Mouse (Mus musculus) v-Abl transformed pro-B cells (cell line): ENCODE measurements around the gene Zfp653.

ENCODE experiments used
- in situ Hi-C, 2 experiments: fragments of 400-800 bp; cut with MboI; formaldehyde crosslinking; loops; one replicate each; pipeline ENCODE4 v1.15.1; 2025; ENCODE audit not compliant: unreplicated experiment in 2 of 2

Gene Zfp653

DNA sequence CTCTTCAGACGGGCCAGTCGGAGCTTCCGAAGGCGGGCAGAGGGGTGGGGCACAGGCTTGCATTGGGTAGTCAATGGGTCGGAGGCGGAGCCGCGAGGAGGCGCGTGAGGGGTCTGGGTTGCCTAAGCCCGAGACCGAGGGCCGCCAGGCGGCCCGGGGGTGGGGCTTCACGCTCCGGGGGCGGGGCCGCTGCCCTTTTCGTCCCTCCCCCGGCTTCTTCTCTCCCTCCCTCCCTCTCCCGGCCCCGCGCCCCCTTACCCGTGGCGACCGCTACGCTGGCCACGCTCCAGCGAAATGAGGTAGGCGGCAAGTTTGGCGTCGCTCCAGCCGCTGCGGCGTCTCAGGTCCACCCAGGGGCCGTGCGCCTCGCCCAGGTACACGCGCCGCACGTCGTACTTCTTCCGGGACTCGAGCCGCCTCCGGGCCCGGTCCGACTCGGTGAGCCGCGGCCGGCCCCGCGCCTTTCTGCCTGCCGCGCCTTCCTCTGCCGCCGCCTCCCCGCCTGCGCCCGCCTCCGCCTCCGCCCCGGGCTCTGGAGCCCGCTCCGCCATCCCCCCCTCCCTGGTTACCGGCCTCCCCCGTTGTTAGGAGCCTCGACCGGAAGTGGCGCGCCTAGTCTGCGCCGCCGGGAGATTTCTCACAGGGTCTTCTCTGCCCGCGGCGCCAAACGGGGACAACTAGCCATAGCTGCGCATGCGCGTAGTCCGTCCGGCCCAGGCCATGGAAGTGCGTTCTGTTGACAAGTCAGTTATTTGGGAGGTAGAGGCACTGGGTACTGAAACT lies at the start of gene Zfp653, which contains the start of gene Gm49318:
Gene Zfp653, minus strand, starts transcription at position 586 of the 783 bp plus-strand sequence.
Gene Gm49318, minus strand, starts transcription at position 469 of the 783 bp plus-strand sequence.
- in situ Hi-C loops: loop anchor here in 1 of 2 experiments (5.0 kb wide), 1 partner anchor 71 kb away; no protein-coding TSS in a partner anchor

GRCm38 (mm10) chr9:22119543-22119942 lies 48.4 kb upstream of the Zfp653 start:
- in situ Hi-C loops: loop anchor here (5.0 to 25.0 kb wide), 2 partner anchors 33 to 1482 kb away; partner anchors contain the start of genes Fbxl12 (in 1 of the 2) and Ubl5 (in 1 of the 2)

- in situ Hi-C loops: loop anchor here (5.0 to 25.0 kb wide), 2 partner anchors 34 to 1481 kb away; partner anchors contain the start of genes Fbxl12 (in 1 of the 2) and Ubl5 (in 1 of the 2)
These were observed 46.7 kb upstream of the Zfp653 start for GRCm38 (mm10) chr9:22117754-22118456.

- in situ Hi-C loops: loop anchor here (5.0 to 25.0 kb wide), 2 partner anchors 35 to 1480 kb away; partner anchors contain the start of genes Fbxl12 (in 1 of the 2) and Ubl5 (in 1 of the 2)
These were observed 45.7 kb upstream of the Zfp653 start, which contains the start of gene Elof1 for GRCm38 (mm10) chr9:22116740-22117426. TSS of gene Elof1 (minus strand) at chr9:22117172.

DNA sequence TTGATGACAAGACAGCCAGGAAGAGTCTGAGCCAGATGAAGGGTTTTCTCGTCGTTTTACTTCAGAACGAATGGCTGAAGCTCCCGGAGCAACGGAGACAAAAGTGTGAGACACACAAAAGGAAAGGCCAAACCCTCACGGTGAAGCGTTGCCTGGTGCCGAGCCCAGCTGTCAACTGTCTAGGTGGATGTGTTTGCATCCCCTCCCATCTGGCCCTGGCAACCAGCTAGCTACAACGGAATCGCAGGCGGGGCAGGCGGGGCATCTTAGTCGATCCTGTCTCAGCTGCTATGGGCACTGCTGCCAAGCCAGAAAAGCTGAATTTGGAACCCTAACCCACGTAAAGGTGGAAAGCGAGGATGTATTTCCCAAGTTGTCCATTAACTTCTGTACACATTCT lies 44.9 kb upstream of the Zfp653 start:
- in situ Hi-C loops: loop anchor here (5.0 to 25.0 kb wide), 2 partner anchors 36 to 1479 kb away; partner anchors contain the start of genes Fbxl12 (in 1 of the 2) and Ubl5 (in 1 of the 2)

GRCm38 (mm10) chr9:22115635-22116034 lies 44.5 kb upstream of the Zfp653 start:
- in situ Hi-C loops: loop anchor here (5.0 to 25.0 kb wide), 2 partner anchors 37 to 1478 kb away; partner anchors contain the start of genes Fbxl12 (in 1 of the 2) and Ubl5 (in 1 of the 2)

DNA sequence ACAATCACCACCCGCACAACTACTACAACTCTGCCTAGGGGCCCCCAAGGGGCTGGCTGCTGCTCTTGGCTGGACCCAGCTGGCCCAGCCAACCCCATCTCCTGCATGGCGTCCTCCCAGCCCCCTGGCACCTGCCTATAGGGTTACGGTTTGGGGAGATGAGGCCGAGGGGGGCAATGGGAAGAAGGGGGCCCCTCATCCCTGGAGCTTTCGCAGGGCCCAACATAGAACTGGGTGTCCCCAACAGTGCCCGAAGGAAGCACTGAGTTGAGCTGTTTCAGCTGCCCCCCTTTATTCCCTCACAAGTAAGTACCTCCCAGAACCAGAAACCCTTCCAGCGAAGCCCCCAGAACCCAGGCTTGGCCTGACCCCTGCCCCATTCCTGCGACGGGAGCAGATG lies 37.0 kb upstream of the Zfp653 start:
- in situ Hi-C loops: loop anchor here in 1 of 2 experiments (5.0 to 25.0 kb wide), 3 partner anchors 34 to 1471 kb away; partner anchors contain the start of genes Fbxl12 and Ubl5

DNA sequence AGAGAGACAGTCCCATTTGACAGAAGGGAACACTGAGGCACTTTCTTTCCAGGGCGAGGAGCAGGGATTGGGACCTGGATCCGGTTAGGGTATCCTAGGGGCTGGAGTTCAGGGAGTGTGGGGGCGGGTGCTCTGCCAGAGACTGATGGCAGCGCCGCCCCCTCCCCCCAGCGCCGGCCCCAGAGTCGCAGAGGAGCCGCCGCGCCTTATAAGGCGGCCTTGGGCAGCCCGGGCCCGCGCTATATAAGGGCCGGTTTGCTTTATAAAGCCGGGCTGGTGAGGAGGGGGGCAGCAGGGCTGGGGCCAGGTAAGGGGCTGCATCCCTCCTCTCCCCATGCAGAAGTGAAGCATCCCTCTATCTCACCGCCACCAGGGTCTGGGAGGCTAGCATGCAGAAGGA lies 28.7 kb upstream of the Zfp653 start:
- in situ Hi-C loops: loop anchor here (5.0 to 25.0 kb wide), 3 partner anchors 42 to 1463 kb away; partner anchors contain the start of genes Fbxl12 (in 1 of the 2) and Ubl5 (in 1 of the 2)

DNA sequence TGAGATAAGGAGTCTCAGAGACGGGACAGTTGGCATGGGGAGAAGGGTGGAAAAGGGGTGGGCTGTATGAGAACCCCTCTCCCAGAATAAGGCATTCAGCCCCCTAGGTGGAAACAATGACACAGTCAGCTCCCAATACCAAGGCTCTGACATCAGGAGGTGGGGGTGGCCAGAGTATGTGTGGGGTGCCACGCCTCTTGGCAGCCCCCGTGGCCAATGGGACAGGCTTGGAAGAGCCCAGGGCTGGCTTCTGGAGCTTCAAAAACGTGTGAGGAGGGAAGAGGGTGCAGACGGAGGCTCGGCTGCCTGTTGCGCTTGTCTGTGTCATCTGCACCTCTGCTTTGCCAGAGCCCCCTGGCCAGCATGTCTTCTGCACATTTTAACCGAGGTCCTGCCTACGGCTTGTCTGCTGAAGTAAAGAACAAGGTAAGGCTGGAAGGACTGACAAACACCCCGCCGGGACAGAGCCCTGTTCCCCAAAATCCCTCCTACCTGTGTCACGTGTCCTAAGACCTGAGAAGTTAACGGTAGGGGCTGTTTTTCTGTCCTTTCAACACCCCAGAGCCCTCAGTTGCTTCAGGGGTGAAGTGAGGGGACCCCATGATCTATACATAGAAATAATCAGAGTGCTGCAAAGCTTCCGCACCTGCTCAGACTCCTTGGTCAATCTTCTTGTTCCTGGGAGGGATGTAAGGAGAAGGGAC lies 28.0 kb upstream of the Zfp653 start, which contains the start of gene Cnn1:
Gene Cnn1, plus strand, starts transcription at position 224 of the 704 bp plus-strand sequence.
- in situ Hi-C loops: loop anchor here in 1 of 2 experiments (5.0 kb wide), 1 partner anchor 43 kb away; no protein-coding TSS in a partner anchor

- in situ Hi-C loops: loop anchor here in 1 of 2 experiments (5.0 kb wide), 1 partner anchor 46 kb away; no protein-coding TSS in a partner anchor
These were observed 24.7 kb upstream of the Zfp653 start for GRCm38 (mm10) chr9:22095854-22096307.

GRCm38 (mm10) chr9:22092746-22093145 lies 21.6 kb upstream of the Zfp653 start:
- in situ Hi-C loops: no loop called here

DNA sequence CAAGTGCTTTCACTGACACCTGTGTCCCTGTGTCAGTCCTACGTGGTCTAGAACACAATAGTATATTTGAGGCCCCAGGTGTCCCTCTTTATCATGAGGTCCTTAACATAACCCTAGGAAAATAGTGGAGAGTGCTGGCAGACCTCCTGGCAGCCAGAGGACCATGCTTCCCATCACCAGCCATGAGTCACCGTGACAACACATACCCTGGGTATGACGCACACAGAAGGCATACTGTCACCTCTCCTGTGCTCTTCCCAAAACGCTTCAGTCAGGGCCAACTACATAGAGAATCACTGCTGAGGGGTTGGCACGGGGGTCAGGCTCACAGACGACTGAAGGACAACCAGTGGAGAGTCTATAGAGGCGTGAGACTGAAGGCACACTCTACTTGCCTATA lies 18.8 kb upstream of the Zfp653 start:
- in situ Hi-C loops: no loop called here

DNA sequence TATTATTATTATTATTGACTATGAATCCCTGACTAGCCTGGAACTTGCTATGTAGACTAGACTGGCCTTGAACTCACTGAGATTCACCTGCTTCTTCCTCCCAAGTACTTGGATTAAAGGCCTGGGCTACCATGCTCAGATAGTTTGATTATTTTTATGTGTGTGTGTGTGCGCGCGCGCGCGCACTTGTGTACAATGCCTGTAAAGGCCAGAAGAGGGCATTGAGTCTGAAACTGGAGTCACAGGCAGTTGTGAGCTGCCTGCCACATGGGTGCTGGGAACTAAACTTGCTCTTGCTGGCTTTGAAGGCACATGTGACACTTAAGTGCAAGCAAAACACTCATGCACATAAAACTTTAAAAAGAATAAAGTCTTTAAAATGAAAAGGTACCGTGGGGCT lies 18.1 kb upstream of the Zfp653 start:
- in situ Hi-C loops: no loop called here

DNA sequence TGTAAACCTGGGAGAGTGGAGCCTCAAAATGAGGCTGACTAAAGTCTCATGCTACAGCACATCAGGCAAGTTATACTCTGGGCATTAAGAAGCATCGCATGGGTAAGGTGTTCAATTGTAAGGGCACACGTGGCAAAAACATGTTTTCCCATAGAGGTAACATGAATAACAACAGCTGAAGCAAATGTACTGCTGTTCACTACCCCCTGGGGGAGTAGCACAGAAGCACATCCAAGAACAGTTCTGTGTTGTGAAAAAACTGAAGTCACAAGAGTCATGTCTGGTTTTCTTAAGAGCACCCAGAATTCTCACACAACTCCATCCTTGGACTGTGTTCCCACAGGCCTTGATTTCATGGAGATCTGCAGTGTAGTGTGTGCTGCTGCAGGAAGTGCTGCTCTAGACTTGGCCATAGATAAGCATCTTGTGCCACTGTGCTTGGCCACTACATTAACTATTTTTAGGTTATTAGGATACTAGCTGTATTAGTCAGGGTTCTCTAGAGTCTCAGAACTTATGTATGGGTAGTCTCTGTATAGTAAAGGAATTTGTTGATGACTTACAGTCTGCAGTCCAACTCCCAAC lies 15.9 kb upstream of the Zfp653 start:
- in situ Hi-C loops: no loop called here

DNA sequence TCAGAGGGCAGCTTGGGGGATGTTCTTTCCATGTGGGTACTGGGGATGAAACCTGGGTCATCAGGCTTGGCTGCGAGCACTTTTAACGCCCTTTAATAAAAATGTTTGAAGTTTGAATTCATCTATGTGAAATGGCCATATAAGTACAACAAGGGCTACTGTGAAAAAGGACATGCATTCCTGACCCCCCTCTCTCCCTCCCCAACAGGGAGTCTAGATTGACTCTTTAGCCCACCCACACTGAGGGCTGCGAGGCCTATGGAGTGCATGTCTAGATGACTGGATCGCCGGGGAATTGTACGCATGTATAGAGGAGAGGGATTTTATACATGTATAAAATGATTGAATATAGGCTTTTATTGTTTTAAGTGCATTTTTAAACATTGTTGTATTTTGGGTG lies 14.8 kb upstream of the Zfp653 start:
- in situ Hi-C loops: no loop called here

GRCm38 (mm10) chr9:22085022-22085834 lies 14.1 kb upstream of the Zfp653 start, which contains the start of gene Ecsit:
TSS of gene Ecsit (minus strand) at chr9:22085438.
- in situ Hi-C loops: no loop called here

- in situ Hi-C loops: no loop called here
These were observed 13.5 kb upstream of the Zfp653 start for GRCm38 (mm10) chr9:22084667-22085021.

DNA sequence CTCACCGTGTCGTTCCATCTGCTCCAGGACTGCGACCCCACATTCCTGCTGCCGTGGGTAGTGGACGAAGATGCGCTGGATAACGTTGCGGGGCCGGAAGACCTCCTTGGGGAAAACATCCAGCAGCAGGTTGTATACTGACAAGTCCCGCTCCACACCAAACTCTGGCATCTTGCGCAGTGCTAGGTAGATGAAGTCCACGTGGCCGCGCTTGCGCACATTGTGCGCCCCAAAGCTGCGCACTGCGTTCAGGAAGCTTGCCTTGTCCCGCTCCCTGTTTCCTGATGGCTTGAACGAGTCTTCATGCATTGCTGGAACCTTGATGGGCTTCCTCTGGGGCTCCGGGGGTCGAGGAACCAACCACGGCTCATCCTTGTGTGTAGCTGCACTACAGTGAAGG lies 5.0 kb upstream of the Zfp653 start:
- in situ Hi-C loops: no loop called here
